Comparison of ENCODE assay signal across 30 mouse cellular contexts in genomic region chr17:74537526-74537925, GRCm38 (mm10).
"Had no signal": no experiment of that assay in that cellular context is flagged by ENCODE, and none has a peak within 500 bp of the region (broad histone marks: within the 10 kb centered on the region; RNA-seq: fewer than 3 reads in every experiment).

No protein-coding gene starts in this region.

- ATAC-seq: liver, embryonic 12.5 days; liver, postnatal 0 days; midbrain, embryonic 13.5 days; midbrain, embryonic 15.5 days; midbrain, embryonic 16.5 days had no signal

- H3K9ac ChIP-seq: limb, embryonic 12.5 days; limb, embryonic 13.5 days; limb, embryonic 15.5 days; liver, embryonic 12.5 days; liver, embryonic 13.5 days; liver, embryonic 14.5 days; liver, embryonic 15.5 days; liver, postnatal 0 days; lung, embryonic 14.5 days; lung, embryonic 15.5 days; midbrain, embryonic 12.5 days; midbrain, embryonic 13.5 days; midbrain, embryonic 15.5 days; neural tube, embryonic 12.5 days; neural tube, embryonic 13.5 days had no signal

- H3K27me3 ChIP-seq: limb, embryonic 12.5 days; limb, embryonic 13.5 days; limb, embryonic 15.5 days; liver, embryonic 12.5 days; liver, embryonic 13.5 days; liver, embryonic 15.5 days; lung, embryonic 15.5 days; megakaryocyte, embryonic 14.5 days; midbrain, embryonic 12.5 days; midbrain, embryonic 13.5 days; midbrain, embryonic 15.5 days; neural tube, embryonic 12.5 days; neural tube, embryonic 13.5 days had no signal

- H3K27ac ChIP-seq: left cerebral cortex, adult 2 months; limb, embryonic 10.5 days; limb, embryonic 12.5 days; limb, embryonic 13.5 days; limb, embryonic 15.5 days; liver, embryonic 12.5 days; liver, embryonic 13.5 days; liver, embryonic 14.5 days; liver, embryonic 15.5 days; lung, embryonic 15.5 days; macrophage; midbrain, embryonic 10.5 days; midbrain, embryonic 12.5 days; midbrain, embryonic 13.5 days; midbrain, embryonic 15.5 days; neural tube, embryonic 12.5 days; neural tube, embryonic 13.5 days had no signal

- H3K4me2 ChIP-seq: limb, embryonic 12.5 days; limb, embryonic 13.5 days; limb, embryonic 15.5 days; liver, embryonic 12.5 days; liver, embryonic 13.5 days; liver, embryonic 15.5 days; lung, embryonic 14.5 days; lung, embryonic 15.5 days; midbrain, embryonic 12.5 days; midbrain, embryonic 13.5 days; midbrain, embryonic 15.5 days; neural tube, embryonic 12.5 days; neural tube, embryonic 13.5 days had no signal

- H3K4me1 ChIP-seq: limb, embryonic 10.5 days; limb, embryonic 12.5 days; limb, embryonic 13.5 days; limb, embryonic 15.5 days; lung, embryonic 15.5 days; midbrain, embryonic 10.5 days; midbrain, embryonic 12.5 days; midbrain, embryonic 13.5 days; midbrain, embryonic 15.5 days; neural tube, embryonic 12.5 days; neural tube, embryonic 13.5 days had no signal

- DNase-seq: left cerebral cortex, postnatal 4 days; liver; liver, embryonic 13.5 days; liver, postnatal 0 days; lung, adult 18-20 months; lung, adult 2 months; lung, embryonic 14.5 days; lung, postnatal 10 days; lung, postnatal 14 days; lung, postnatal 36 days; lung, postnatal 4 days had no signal

- H3K36me3 ChIP-seq: limb, embryonic 12.5 days; limb, embryonic 13.5 days; liver, embryonic 15.5 days; lung, embryonic 15.5 days; midbrain, embryonic 12.5 days; midbrain, embryonic 13.5 days; midbrain, embryonic 15.5 days; neural tube, embryonic 12.5 days; neural tube, embryonic 13.5 days had no signal

- H3K9me3 ChIP-seq: limb, embryonic 10.5 days; limb, embryonic 12.5 days; limb, embryonic 13.5 days; limb, embryonic 15.5 days; liver, embryonic 12.5 days; liver, embryonic 13.5 days; liver, embryonic 15.5 days; lung, embryonic 15.5 days; megakaryocyte, embryonic 14.5 days; midbrain, embryonic 10.5 days; midbrain, embryonic 12.5 days; midbrain, embryonic 13.5 days; midbrain, embryonic 15.5 days; neural tube, embryonic 12.5 days; neural tube, embryonic 13.5 days had no signal

- H3K4me3 ChIP-seq: left cerebral cortex, adult 2 months; limb, embryonic 10.5 days; limb, embryonic 12.5 days; limb, embryonic 13.5 days; limb, embryonic 15.5 days; liver, embryonic 12.5 days; liver, embryonic 13.5 days; liver, embryonic 15.5 days; lung, embryonic 15.5 days; megakaryocyte, embryonic 14.5 days; midbrain, embryonic 10.5 days; midbrain, embryonic 12.5 days; midbrain, embryonic 13.5 days; midbrain, embryonic 15.5 days; myocyte; neural tube, embryonic 12.5 days; neural tube, embryonic 13.5 days had no signal
